Mouse (Mus musculus): ENCODE results near the gene Klhl33. TPM values are rescaled to one million over a fixed set of nuclear protein-coding genes. Genes with fewer than 3 reads are reported as not detected.
"Not testable (repeated sequence)": the region's sequence is repeated elsewhere in the genome, so short reads cannot be mapped to it uniquely, and the experiment has no call there.

The Klhl33 gene
- polyA plus RNA-seq, 1 experiment from 2014 or later = 4.1 TPM

DNA sequence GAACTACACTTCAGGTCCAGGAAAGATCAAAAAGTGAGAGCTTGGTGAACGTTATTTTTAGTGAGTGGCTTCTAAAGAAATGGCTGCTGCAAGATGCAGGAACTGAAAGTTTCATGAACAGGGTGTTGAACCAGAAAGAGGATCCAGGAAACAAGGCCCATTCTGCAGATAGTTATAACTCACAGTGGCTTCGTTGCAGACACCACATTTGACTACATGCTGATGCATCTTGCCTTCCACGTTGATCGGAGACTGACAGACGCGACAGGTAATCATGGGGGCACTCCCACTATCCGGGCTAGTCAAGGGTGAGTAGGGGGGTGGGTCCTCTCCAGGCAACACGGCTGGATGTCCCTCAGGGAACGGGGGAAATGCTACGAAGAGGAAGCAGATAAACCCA is 32.6 kb upstream of the Klhl33 start:
- Histone ChIP-seq H3K27ac (replicated peaks) (peak overlapping the region; percentile 90), H3K36me3 (peaks cover 30% of the 10 kb centered on the region), H3K4me1 (peaks cover 48% of the 10 kb centered on the region), H3K9me3 (replicated peaks) (no peaks in the 10 kb centered on the region), H3K9ac (replicated peaks) (peak overlapping the region; percentile 99), H3K4me3 (replicated peaks) (peak overlapping the region; percentile 93), H3K27me3 (replicated peaks) (no peaks in the 10 kb centered on the region), H3K4me2 (peak overlapping the region; percentile 76)
- 13% methylated on average over 10 of the region's 10 CpGs for WGBS
- ATAC-seq (ENCODE audit: low FRiP score) = no peak

DNA sequence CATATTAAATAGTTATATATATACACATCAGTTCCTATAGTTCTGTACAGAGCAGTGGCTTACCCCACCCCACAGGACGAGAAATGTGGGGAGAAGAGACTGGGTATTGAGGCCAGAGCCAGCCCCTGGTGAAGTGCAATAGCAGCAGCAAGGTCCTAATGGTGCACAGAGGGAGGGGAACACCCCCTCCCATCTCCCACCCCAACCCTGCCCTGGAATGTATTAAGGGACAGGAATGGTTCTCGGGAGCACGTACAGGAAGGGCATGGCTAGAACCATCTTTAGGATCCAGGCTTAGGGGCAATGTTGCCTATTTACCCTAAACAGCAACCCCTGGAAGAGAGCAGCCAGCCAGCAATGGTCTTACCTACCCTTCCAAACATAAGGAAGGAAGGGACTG is 30.1 kb upstream of the Klhl33 start:
- no peaks in the 10 kb centered on the region for H3K9me3 ChIP-seq (replicated peaks)
- H3K9ac ChIP-seq (replicated peaks) = no peak overlapping the region
- H3K36me3 ChIP-seq = peaks cover 30% of the 10 kb centered on the region
- no peak for ATAC-seq (ENCODE audit: low FRiP score)
- H3K4me3 ChIP-seq (replicated peaks) = no peak overlapping the region
- no peak overlapping the region for H3K4me2 ChIP-seq
- H3K4me1 ChIP-seq = peaks cover 56% of the 10 kb centered on the region
- H3K27ac ChIP-seq (replicated peaks) = no peak overlapping the region
- WGBS = 77% methylated on average over 3 of the region's 3 CpGs
- no peaks in the 10 kb centered on the region for H3K27me3 ChIP-seq (replicated peaks)

DNA sequence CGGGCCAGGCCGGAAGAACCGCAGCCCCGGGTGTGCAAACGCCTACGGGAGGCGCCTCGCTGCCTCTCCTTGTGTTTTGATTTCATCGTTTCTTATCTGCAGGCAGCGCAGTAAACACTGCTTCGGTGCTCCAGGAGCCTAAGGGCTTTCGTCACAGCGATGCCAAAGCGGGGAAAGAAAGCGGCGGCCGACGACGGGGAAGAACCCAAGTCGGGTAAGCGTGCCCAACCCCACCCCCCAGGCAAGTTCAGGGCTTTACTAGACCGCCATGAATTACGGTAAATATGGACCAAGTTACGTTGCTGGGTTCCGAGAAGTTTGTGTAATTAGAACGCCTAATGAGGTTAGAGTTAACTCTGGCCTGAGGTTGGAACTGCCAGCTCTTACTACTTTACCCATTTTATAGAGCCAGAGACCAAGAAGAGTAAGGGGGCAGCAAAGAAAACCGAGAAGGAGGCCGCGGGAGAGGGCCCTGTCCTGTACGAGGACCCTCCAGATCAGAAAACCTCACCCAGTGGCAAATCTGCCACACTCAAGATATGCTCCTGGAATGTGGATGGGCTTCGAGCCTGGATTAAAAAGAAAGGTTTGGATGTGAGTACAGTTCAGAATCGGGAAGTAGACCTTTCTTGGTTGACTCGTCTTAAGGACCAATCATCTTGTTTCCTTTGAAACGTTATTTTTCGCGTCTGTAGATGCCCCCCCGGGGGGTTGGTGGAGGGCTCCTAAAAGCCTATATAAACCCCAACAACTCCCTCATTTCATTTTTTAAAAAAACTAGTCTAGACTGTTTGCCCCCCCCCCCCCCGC is 28.0 kb upstream of the Klhl33 start:
- peak; percentile 5 for ATAC-seq (ENCODE audit: low FRiP score)
- no peaks in the 10 kb centered on the region for H3K27me3 ChIP-seq (replicated peaks)
- H3K27ac ChIP-seq (replicated peaks) = peak overlapping the region; percentile 92
- H3K4me1 ChIP-seq = peaks cover 51% of the 10 kb centered on the region
- no peaks in the 10 kb centered on the region for H3K9me3 ChIP-seq (replicated peaks)
- H3K9ac ChIP-seq (replicated peaks) = peak overlapping the region; percentile 82
- H3K4me2 ChIP-seq = peak overlapping the region; percentile 67
- WGBS = 1% methylated on average over 38 of the region's 38 CpGs
- H3K4me3 ChIP-seq (replicated peaks) = peak overlapping the region; percentile 80
- peaks cover 30% of the 10 kb centered on the region for H3K36me3 ChIP-seq

DNA sequence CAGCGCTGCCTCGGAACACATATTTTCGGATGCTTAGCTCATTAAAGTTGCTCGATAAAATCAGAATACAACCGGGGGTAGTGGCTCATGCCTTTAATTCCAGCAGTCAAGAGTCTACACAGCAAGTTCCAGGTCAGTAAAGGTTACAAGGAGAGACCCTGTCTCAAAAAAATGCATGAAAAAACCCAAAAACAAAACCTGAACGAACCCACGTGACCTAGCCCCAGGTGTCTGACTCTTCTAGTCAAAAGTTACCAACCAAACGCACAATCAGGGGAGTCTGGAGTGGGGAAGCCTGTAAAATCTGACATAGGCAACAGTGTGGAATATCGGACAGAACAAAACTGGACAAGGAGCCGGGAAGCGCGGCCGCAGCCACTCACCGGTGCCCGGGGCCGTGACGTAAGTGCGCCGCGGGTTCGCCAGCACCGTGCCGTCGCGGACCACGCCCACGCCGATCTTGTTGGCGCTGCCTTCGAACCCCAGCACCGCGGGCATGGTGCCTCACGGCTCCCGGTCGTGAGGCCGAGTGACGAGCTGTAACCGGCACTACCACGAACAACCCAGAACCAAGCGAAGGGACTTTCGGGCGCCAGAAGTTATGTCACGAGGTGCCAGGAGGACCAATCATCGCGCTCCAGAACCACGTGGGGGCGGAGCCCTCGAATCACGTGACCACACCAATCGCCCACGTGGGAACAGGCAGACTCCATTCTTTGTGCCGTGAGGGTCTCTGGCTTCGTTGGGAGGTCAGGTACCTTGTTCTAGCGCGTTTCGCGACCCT is 27.2 kb upstream of the Klhl33 start, which contains the start of the genes Osgep and Apex1:
Gene Osgep, minus strand, starts transcription at position 613 of the 784 bp plus-strand sequence.
Gene Apex1, plus strand, starts transcription at position 688 of the 784 bp plus-strand sequence.
- peak; percentile 96 for ATAC-seq (ENCODE audit: low FRiP score)
- peaks cover 34% of the 10 kb centered on the region for H3K36me3 ChIP-seq
- H3K4me1 ChIP-seq = peaks cover 43% of the 10 kb centered on the region
- peak within 1 kb of the TSS; percentile 92 for H3K27ac ChIP-seq (replicated peaks)
- H3K9me3 ChIP-seq (replicated peaks) = no peaks in the 10 kb centered on the region
- H3K4me2 ChIP-seq = peak within 1 kb of the TSS; percentile 67
- peak within 1 kb of the TSS; percentile 80 for H3K4me3 ChIP-seq (replicated peaks)
- H3K27me3 ChIP-seq (replicated peaks) = no peaks in the 10 kb centered on the region
- under 1% methylated on average over 57 of the region's 57 CpGs for WGBS
- peak within 1 kb of the TSS; percentile 82 for H3K9ac ChIP-seq (replicated peaks)

DNA sequence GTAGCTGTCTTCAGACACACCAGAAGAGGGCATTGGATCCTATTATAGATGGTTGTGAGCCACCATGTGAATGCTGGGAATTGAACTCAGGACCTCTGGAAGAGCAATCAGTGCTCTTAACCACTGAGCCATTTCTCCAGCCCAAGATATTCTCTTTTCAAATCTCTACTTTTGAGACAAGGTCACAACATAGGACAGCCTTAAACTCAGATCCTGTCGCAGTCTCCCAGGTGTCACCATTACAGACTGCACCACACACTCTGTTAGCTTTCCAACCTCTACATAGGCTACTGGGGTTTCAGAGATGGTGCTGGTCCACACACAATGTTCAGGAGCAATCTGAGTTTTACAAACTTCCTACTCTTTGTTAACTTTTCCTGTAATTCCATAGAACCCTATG is 26.1 kb upstream of the Klhl33 start:
- H3K36me3 ChIP-seq = peaks cover 33% of the 10 kb centered on the region
- H3K27ac ChIP-seq (replicated peaks); ATAC-seq (ENCODE audit: low FRiP score); H3K27me3 ChIP-seq (replicated peaks); H3K9me3 ChIP-seq (replicated peaks): not testable (repeated sequence)
- peaks cover 33% of the 10 kb centered on the region for H3K4me1 ChIP-seq
- 71% methylated on average over 1 of the region's 1 CpGs for WGBS
- peak overlapping the region; percentile 67 for H3K4me2 ChIP-seq
- H3K4me3 ChIP-seq (replicated peaks) = peak overlapping the region; percentile 80
- peak overlapping the region; percentile 82; the same call in 1 of the 2 replicates for H3K9ac ChIP-seq (replicated peaks)

DNA sequence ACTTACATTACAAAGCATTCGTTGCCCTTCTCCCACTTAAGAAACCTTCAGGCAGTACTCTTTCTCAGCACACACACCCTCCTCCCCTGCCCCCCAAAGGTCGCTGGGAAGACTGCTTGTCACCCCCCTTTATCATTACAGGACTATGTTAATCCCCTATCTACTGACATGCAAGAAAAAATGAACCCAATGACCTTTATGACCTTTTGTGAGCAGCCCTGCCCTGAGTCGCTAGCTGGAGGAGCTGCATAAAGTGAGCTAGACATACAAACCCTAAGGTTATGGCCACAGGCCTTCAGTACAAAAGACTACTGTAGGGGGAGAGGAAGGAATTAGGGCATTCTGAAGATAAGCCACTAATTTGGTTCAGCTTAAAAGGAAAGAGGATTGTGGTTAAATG is 14.0 kb upstream of the Klhl33 start:
- 57% methylated on average over 3 of the region's 3 CpGs for WGBS
- peaks cover 50% of the 10 kb centered on the region for H3K36me3 ChIP-seq

DNA sequence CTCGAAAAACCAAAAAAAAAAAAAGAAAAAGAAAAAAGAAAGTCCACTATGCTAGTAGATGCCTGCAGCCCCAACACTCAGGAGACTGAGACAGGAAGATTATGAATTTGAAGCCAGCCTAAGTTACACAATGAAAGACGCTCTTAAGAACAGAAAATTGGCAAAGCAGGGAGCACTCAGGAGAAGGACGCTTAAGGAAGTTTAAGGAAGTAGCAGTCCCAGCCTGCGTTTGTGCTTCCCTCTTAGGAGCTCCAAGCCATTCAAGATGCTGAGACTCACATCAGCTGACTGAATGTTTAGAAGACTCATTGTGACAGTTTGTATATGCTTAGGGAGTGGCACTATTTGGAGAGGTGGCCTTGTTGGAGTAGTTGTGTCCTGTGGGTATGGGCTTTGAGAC is 10.8 kb upstream of the Klhl33 start:
- WGBS = 83% methylated on average over 4 of the region's 4 CpGs
- Histone ChIP-seq H3K9ac (replicated peaks) (no peak overlapping the region), H3K4me2 (no peak overlapping the region), H3K4me1 (peaks cover 9% of the 10 kb centered on the region), H3K9me3 (replicated peaks) (no peaks in the 10 kb centered on the region), H3K36me3 (peaks cover 22% of the 10 kb centered on the region), H3K4me3 (replicated peaks) (no peak overlapping the region), H3K27ac (replicated peaks) (no peak overlapping the region), H3K27me3 (replicated peaks) (no peaks in the 10 kb centered on the region)
- no peak for ATAC-seq (ENCODE audit: low FRiP score)

More for the DNA sequence above, 14.0 kb upstream of the Klhl33 start:
- Histone ChIP-seq H3K9me3 (replicated peaks) (no peaks in the 10 kb centered on the region), H3K9ac (replicated peaks) (no peak overlapping the region), H3K27me3 (replicated peaks) (no peaks in the 10 kb centered on the region), H3K4me3 (replicated peaks) (no peak overlapping the region), H3K4me2 (no peak overlapping the region), H3K4me1 (no peaks in the 10 kb centered on the region), H3K27ac (replicated peaks) (no peak overlapping the region)
- no peak for ATAC-seq (ENCODE audit: low FRiP score)

DNA sequence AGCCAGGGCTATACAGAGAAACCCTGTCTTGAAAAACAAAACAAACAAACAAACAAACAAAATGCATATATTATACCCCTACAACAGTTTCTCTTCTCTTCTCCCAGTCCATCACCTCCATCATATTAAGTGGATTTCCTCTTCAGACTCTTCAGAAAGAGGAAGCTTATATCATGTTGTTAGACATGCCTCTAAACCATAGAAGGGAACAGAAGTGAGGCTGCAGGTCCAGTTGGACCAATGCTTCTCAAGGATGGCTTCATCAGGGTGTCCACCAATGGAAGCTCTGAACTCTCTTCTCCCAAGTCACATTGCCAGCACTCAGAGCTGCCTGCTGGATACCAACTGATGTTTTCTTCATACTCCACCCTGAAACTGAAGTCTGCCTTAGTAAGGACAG is 8.0 kb upstream of the Klhl33 start:
- not testable (repeated sequence) for H3K9ac ChIP-seq (replicated peaks); H3K4me3 ChIP-seq (replicated peaks); H3K9me3 ChIP-seq (replicated peaks); H3K4me1 ChIP-seq; H3K36me3 ChIP-seq; H3K27me3 ChIP-seq (replicated peaks); H3K4me2 ChIP-seq; ATAC-seq (ENCODE audit: low FRiP score); H3K27ac ChIP-seq (replicated peaks)

DNA sequence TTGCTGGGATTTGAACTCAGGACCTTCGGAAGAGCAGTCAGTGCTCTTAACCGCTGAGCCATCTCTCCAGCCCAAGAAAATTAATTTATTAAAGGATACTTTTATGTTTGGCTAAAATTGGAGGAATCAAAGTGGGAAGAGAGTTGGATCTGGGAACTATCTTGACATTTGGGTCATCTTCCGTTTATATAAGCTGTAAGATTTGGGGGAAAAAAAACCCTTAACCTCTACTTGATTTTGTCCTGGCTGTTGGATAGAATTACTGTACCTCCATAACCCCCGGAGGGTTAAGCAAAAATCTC is 7.5 kb upstream of the Klhl33 start:
- 87% methylated on average over 4 of the region's 4 CpGs for WGBS
- ATAC-seq (ENCODE audit: low FRiP score) = no peak
- Histone ChIP-seq H3K36me3 (no peaks in the 10 kb centered on the region), H3K27me3 (replicated peaks) (no peaks in the 10 kb centered on the region), H3K27ac (replicated peaks) (no peak overlapping the region), H3K9me3 (replicated peaks) (no peaks in the 10 kb centered on the region), H3K4me1 (peaks cover 9% of the 10 kb centered on the region), H3K4me2 (no peak overlapping the region), H3K9ac (replicated peaks) (no peak overlapping the region), H3K4me3 (replicated peaks) (no peak overlapping the region)

DNA sequence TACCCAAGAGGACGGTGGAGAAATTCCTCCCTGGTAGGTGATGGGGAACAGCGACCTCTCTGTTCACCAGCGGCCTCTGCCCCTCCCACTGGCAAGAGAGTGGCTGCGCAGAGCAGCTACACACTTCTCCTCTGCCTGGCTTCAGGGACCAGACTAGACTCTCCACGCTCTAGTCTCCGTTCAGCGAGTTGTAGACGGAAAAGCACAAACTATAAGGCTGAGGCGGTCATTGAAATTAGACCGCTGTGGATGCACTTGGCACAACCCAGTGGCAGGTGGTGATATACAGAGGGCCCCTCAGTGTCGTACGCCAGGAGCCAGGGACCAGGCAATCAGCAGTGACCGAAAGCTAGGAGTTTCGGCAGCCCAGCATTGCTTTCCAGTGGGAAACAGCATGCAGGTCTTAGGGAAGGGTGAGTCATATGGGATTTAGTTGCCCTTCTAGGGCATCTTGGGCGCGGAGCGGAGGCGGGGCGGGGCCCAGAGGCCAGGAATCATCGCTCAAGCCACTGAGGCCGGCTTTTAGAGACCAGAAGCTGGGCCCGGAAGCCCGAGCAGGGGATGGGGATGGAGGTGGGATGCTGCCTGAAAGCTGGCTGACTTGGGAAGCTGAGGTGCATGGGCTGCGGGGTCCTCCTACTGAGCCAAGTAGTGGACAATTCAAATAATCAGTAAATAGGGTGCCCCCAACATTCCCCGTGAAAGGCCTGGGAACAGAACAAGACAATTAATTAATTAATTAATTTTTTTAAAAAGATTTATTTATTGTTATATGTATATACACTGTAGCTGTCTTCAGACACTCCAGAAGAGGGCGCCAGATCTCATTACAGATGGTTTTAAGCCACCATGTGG is 6.9 kb upstream of the Klhl33 start:
- Histone ChIP-seq H3K4me2 (peak overlapping the region; percentile 71), H3K4me1 (peaks cover 9% of the 10 kb centered on the region), H3K36me3 (no peaks in the 10 kb centered on the region), H3K4me3 (replicated peaks) (peak overlapping the region; percentile 42), H3K27me3 (replicated peaks) (no peaks in the 10 kb centered on the region), H3K9ac (replicated peaks) (peak overlapping the region; percentile 55), H3K27ac (replicated peaks) (peak overlapping the region; percentile 70), H3K9me3 (replicated peaks) (no peaks in the 10 kb centered on the region)
- ATAC-seq (ENCODE audit: low FRiP score) = peak; percentile 91
- 4% methylated on average over 26 of the region's 26 CpGs for WGBS

DNA sequence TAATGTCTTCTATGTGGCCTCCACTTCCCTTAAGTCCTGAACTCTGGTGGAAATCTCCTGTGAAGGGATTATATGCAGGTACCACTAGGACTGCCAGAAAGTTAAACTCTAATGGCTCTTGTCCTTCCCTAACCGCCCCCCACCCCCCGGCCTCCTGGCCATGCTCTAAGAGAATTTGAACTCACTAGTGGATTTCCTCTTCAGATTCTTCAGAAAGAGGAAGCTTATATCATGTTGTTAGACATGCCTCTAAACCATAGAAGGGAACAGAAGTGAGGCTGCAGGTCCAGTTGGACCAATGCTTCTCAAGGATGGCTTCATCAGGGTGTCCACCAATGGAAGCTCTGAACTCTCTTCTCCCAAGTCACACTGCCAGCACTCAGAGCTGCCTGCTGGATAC is 685 bp upstream of the Klhl33 start:
- not testable (repeated sequence) for H3K4me3 ChIP-seq (replicated peaks); H3K9ac ChIP-seq (replicated peaks); ATAC-seq (ENCODE audit: low FRiP score); H3K27me3 ChIP-seq (replicated peaks); H3K9me3 ChIP-seq (replicated peaks); H3K4me2 ChIP-seq; H3K27ac ChIP-seq (replicated peaks); H3K36me3 ChIP-seq
- 93% methylated on average over 2 of the region's 2 CpGs for WGBS
- H3K4me1 ChIP-seq = peaks cover 15% of the 10 kb centered on the region
